Mouse (Mus musculus) brain, embryonic 14.5 days (tissue): ENCODE data around the gene 2010111I01Rik.

Experiments
- CTCF ChIP-seq: fragments of 200-500 bp; IDR thresholded peaks from 2 replicates; pipeline ENCODE4 v1.5.1; 2012; ENCODE audit warnings: inconsistent platforms, mild to moderate bottlenecking, moderate library complexity, borderline replicate concordance; ENCODE audit not compliant: insufficient read depth, insufficient read length; ENCODE audit errors: extremely low read depth
- POLR2A ChIP-seq: fragments of 200-500 bp; IDR thresholded peaks from 2 replicates; pipeline ENCODE4 v1.6.1; 2012; ENCODE audit warnings: mild to moderate bottlenecking, inconsistent platforms, borderline replicate concordance; ENCODE audit not compliant: poor library complexity, insufficient read depth, insufficient read length, severe bottlenecking; ENCODE audit errors: extremely low read depth

DNA sequence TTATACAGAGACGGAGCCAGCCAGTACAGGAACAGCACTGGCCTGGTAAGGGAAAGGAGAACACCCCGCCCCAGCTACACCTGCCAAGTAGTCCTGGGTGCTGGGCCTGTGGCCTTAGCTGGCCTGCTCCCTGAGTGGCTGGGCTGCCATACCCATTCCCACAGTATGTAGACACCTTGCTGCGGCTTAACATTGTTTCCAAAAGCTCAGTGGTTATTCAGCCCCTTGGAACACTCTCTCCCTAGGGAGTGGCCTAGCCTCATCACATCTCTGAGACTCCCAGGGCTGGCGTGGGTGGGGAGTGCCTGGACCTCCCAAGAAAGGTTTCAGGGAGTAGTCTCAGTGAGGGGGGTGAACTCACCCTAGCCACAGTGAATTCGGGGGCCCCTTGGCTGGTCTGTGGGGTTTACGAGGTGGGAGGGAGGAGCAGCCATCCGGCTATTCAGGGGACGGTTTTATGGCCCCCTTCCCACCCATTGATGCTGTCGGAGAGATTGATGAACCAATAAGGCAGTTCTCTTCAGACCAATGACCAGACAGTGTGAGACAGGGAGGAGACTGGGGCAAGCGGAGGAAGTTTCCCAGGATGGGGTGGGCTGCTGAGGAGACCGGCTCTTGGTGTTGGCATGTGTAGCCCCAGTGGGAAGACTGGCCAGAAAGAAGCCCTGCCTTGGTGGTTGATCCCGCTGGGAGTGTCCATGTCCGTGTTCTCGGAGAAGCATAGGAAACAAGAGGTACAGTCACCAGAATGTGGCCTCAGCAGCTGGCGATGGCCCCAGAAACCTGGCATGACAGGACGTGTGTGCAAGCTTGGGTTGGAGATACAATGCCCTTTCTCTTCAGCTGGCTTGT is 340.7 kb downstream of the 2010111I01Rik start:
- no peak for TF ChIP-seq CTCF
- TF ChIP-seq POLR2A, result no peak
